In the genomic region with DNA sequence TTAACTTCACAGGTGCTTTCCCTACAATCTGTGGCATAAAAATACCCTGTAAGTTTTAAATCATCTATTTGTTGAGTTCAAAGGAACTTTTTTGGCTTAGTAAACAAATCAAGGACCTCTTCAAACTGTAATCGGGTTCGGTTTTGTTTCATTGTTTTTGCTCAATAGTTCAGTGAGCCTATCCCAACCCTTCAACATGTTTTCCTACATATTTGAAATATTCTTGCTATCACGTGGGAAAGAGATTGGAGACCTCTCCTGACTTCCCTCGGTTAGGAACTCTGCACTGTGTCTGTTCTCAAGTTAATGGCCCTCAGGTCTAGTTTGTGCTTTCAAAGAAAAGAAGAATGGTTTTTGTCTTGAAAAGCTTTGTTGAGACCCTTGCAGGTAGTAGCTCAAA, we compare ENCODE assay signal across 24 mouse cellular contexts.
"Had no signal": no experiment of that assay in that cellular context is flagged by ENCODE, and none has a peak within 500 bp of the region (broad histone marks: within the 10 kb centered on the region; RNA-seq: fewer than 3 reads in every experiment).

No protein-coding gene starts in this region.

- H3K9me3 ChIP-seq: heart, embryonic 10.5 days; heart, embryonic 12.5 days; hindbrain, embryonic 10.5 days; hindbrain, embryonic 12.5 days; intestine, embryonic 15.5 days; limb, embryonic 10.5 days; limb, embryonic 12.5 days had no signal

- H3K4me2 ChIP-seq: heart, embryonic 12.5 days; hindbrain, embryonic 12.5 days; hindbrain, embryonic 14.5 days; intestine, embryonic 15.5 days; limb, embryonic 12.5 days had no signal

- H3K27ac ChIP-seq: heart, embryonic 10.5 days; hindbrain, embryonic 10.5 days; hindbrain, embryonic 12.5 days; hindbrain, embryonic 14.5 days; intestine, embryonic 15.5 days; layer of hippocampus, adult 2 months; left cerebral cortex, adult 2 months; limb, embryonic 10.5 days; limb, embryonic 12.5 days had no signal

- H3K4me3 ChIP-seq: heart, embryonic 10.5 days; heart, embryonic 12.5 days; hindbrain, embryonic 10.5 days; hindbrain, embryonic 12.5 days; intestine, embryonic 15.5 days; layer of hippocampus, adult 2 months; left cerebral cortex, adult 2 months; limb, embryonic 10.5 days; limb, embryonic 12.5 days had no signal

- ATAC-seq: hindbrain, embryonic 16.5 days; inflammation-experienced regulatory T-cells, adult 6 months; intestine, embryonic 15.5 days; intestine, postnatal 0 days had no signal

- DNase-seq: gastrocnemius, postnatal 14 days; gastrocnemius, postnatal 36 days; heart, adult 11 months; heart, postnatal 10 days; heart, postnatal 4 days; kidney, adult 18-20 months; kidney, adult 8-10 months; kidney, postnatal 10 days; kidney, postnatal 25 days; kidney, postnatal 4 days; liver had no signal

- H3K4me1 ChIP-seq: hindbrain, embryonic 12.5 days; intestine, embryonic 15.5 days had no signal

- H3K27me3 ChIP-seq: heart, embryonic 12.5 days; hindbrain, embryonic 12.5 days; intestine, embryonic 15.5 days; limb, embryonic 12.5 days had no signal

- H3K36me3 ChIP-seq: heart, embryonic 10.5 days; heart, embryonic 12.5 days; hindbrain, embryonic 10.5 days; hindbrain, embryonic 12.5 days; intestine, embryonic 15.5 days; limb, embryonic 10.5 days; limb, embryonic 12.5 days had no signal

- H3K9ac ChIP-seq: heart, embryonic 12.5 days; hindbrain, embryonic 12.5 days; hindbrain, embryonic 14.5 days; intestine, embryonic 15.5 days; limb, embryonic 12.5 days had no signal
